Mouse (Mus musculus): ENCODE data around the gene Lrrc29. TPM values are rescaled to one million over a fixed set of nuclear protein-coding genes. Genes with fewer than 3 reads are reported as not detected.

Gene Lrrc29
- 11.0 and 14.1 TPM in 2 replicates for polyA plus RNA-seq (2012; rRNA removed)

DNA sequence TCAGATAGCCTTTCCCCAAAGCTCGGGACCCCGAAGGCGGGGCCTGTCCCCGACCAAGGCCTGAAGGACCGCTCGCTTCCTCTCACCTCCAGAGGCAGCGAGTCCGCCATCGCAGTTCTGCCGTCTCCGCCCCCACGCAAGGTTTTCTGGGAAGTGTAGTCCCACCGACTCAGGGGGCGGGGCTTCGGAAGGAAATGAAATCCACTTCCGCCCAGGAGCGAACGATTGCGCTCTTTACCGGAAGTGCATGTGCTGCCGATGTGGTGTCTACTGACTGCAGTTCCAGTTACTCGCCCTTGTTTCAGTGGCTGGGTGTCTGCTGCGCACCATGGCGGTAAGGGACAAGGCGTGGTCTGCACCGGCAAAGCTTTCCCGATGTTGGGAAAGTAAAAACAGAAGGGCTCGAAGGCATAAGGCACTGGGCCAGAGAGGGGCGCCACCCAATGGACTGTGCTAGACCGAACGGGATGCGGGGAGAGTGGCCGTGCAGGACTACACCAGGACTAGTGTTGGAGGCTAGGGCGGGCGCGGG lies at the start of gene Lrrc29, which contains the start of gene Tmem208:
Gene Lrrc29, minus strand, starts transcription at position 138 of the 532 bp plus-strand sequence.
Gene Tmem208, plus strand, starts transcription at position 214 of the 532 bp plus-strand sequence.
- Histone ChIP-seq H3K4me1 (ENCODE audit: control insufficient read depth, insufficient read depth, low read length) (peaks cover 15% of the 10 kb centered on the region), H3K27me3 (replicated peaks; ENCODE audit: control insufficient read depth, insufficient read depth, low read length) (no peaks in the 10 kb centered on the region), H3K36me3 (ENCODE audit: control insufficient read depth, insufficient read depth, low read length) (peaks cover 7% of the 10 kb centered on the region), H3K4me3 (ENCODE audit: insufficient read depth, low read depth, low read length) (peak within 1 kb of the TSS; percentile 94), H3K27ac (ENCODE audit: insufficient read depth, low read depth, low read length) (peak within 1 kb of the TSS; percentile 58)
- 1% methylated on average over 36 of the region's 36 CpGs for WGBS
- TF ChIP-seq POLR2A (IDR thresholded peaks at IDR 0.05; ENCODE audit: low read depth, low read length) (peak; percentile 77), CTCF (conservative IDR thresholded peaks at IDR 0.05; ENCODE audit: insufficient read depth, insufficient read length, low read depth, low read length) (peak; percentile 43)
- peak; percentile 98 for DNase-seq

DNA sequence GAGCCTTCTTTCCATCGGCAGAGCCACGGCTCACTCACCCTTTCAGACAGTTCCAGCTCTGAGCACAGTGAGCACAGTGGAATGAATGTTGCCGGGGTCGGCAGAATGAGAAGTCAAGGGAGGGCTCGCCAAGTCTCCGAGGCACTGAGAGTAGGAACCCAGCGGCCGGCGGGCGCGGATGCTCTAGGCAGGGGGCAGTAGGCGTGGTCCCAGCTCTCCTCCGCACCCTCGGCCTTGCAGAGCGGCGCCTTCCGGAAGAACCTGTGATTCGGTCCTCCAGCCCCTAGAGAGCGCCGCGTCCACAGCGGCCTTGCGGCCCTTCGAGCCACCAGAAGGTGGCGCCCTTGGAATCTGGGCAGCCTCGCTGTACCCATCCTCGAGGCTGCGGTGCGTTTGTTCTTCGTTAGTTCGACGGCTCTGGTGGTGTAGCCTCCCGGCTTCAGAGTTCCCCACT lies 48.5 kb upstream of the Lrrc29 start:
- no peak for DNase-seq
- no peak overlapping the region for H3K4me3 ChIP-seq (ENCODE audit: insufficient read depth, low read depth, low read length)
- no peaks in the 10 kb centered on the region for H3K36me3 ChIP-seq (ENCODE audit: control insufficient read depth, insufficient read depth, low read length)
- peak; percentile 30 for TF ChIP-seq CTCF (conservative IDR thresholded peaks at IDR 0.05; ENCODE audit: insufficient read depth, insufficient read length, low read depth, low read length)
- TF ChIP-seq POLR2A (IDR thresholded peaks at IDR 0.05; ENCODE audit: low read depth, low read length), result no peak
- no peak overlapping the region for H3K27ac ChIP-seq (ENCODE audit: insufficient read depth, low read depth, low read length)
- H3K4me1 ChIP-seq (ENCODE audit: control insufficient read depth, insufficient read depth, low read length), result no peaks in the 10 kb centered on the region
- WGBS, result 31% methylated on average over 33 of the region's 33 CpGs
- no peaks in the 10 kb centered on the region for H3K27me3 ChIP-seq (replicated peaks; ENCODE audit: control insufficient read depth, insufficient read depth, low read length)

DNA sequence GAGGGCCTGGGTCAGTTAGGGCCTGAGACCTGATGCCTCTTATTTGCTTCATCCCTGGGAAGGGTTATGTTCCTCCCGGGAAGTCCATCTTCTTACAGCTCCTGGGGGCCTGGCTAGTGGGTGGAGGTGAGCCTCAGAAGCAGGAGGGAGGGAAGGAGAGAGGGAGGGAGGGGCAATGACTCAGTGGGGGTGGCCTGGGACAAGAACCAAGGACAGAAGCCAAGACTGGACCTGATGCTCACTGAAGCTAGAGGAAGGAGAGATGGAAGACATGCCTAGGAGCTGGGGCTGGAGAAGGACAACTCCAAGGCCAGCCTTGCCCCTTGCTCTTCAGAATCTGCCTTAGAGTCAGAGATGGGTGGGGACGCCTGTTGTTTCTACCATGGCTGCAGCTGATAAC lies 47.0 kb upstream of the Lrrc29 start, which contains the start of gene Plekhg4:
Gene Plekhg4, plus strand, starts transcription at position 243 of the 400 bp plus-strand sequence.
- Histone ChIP-seq H3K4me3 (ENCODE audit: insufficient read depth, low read depth, low read length) (no peak within 1 kb of the TSS), H3K36me3 (ENCODE audit: control insufficient read depth, insufficient read depth, low read length) (no peaks in the 10 kb centered on the region), H3K27ac (ENCODE audit: insufficient read depth, low read depth, low read length) (no peak within 1 kb of the TSS), H3K4me1 (ENCODE audit: control insufficient read depth, insufficient read depth, low read length) (no peaks in the 10 kb centered on the region), H3K27me3 (replicated peaks; ENCODE audit: control insufficient read depth, insufficient read depth, low read length) (no peaks in the 10 kb centered on the region)
- TF ChIP-seq CTCF (conservative IDR thresholded peaks at IDR 0.05; ENCODE audit: insufficient read depth, insufficient read length, low read depth, low read length) (no peak), POLR2A (IDR thresholded peaks at IDR 0.05; ENCODE audit: low read depth, low read length) (no peak)
- 70% methylated on average over 2 of the region's 2 CpGs for WGBS
- DNase-seq, result no peak

- Histone ChIP-seq H3K27me3 (replicated peaks; ENCODE audit: control insufficient read depth, insufficient read depth, low read length) (no peaks in the 10 kb centered on the region), H3K4me3 (ENCODE audit: insufficient read depth, low read depth, low read length) (no peak overlapping the region), H3K27ac (ENCODE audit: insufficient read depth, low read depth, low read length) (no peak overlapping the region), H3K36me3 (ENCODE audit: control insufficient read depth, insufficient read depth, low read length) (no peaks in the 10 kb centered on the region), H3K4me1 (ENCODE audit: control insufficient read depth, insufficient read depth, low read length) (no peaks in the 10 kb centered on the region)
- no peak for DNase-seq
- WGBS, result 89% methylated on average over 9 of the region's 9 CpGs
- TF ChIP-seq CTCF (conservative IDR thresholded peaks at IDR 0.05; ENCODE audit: insufficient read depth, insufficient read length, low read depth, low read length), result no peak
- no peak for TF ChIP-seq POLR2A (IDR thresholded peaks at IDR 0.05; ENCODE audit: low read depth, low read length)
Measured at GRCm38 (mm10) chr8:105372473-105372872, 46.4 kb upstream of the Lrrc29 start.

GRCm38 (mm10) chr8:105367107-105367506 lies 41.0 kb upstream of the Lrrc29 start:
- TF ChIP-seq POLR2A (IDR thresholded peaks at IDR 0.05; ENCODE audit: low read depth, low read length) (no peak), CTCF (conservative IDR thresholded peaks at IDR 0.05; ENCODE audit: insufficient read depth, insufficient read length, low read depth, low read length) (peak; percentile 33; the same call in 1 of the 2 replicates)
- Histone ChIP-seq H3K27me3 (replicated peaks; ENCODE audit: control insufficient read depth, insufficient read depth, low read length) (no peaks in the 10 kb centered on the region), H3K4me3 (ENCODE audit: insufficient read depth, low read depth, low read length) (no peak overlapping the region), H3K36me3 (ENCODE audit: control insufficient read depth, insufficient read depth, low read length) (no peaks in the 10 kb centered on the region), H3K27ac (ENCODE audit: insufficient read depth, low read depth, low read length) (no peak overlapping the region), H3K4me1 (ENCODE audit: control insufficient read depth, insufficient read depth, low read length) (0 out of 2 replicates have a peak, but pooled peaks cover 4% of the 10 kb centered on the region)
- DNase-seq, result no peak
- 70% methylated on average over 2 of the region's 2 CpGs for WGBS

- H3K4me3 ChIP-seq (ENCODE audit: insufficient read depth, low read depth, low read length), result no peak overlapping the region
- DNase-seq, result peak; percentile 69
- H3K27ac ChIP-seq (ENCODE audit: insufficient read depth, low read depth, low read length), result peak overlapping the region; percentile 55; the same call in 1 of the 2 replicates
- H3K36me3 ChIP-seq (ENCODE audit: control insufficient read depth, insufficient read depth, low read length), result no peaks in the 10 kb centered on the region
- 0 out of 2 replicates have a peak, but pooled peaks cover 4% of the 10 kb centered on the region for H3K4me1 ChIP-seq (ENCODE audit: control insufficient read depth, insufficient read depth, low read length)
- TF ChIP-seq CTCF (conservative IDR thresholded peaks at IDR 0.05; ENCODE audit: insufficient read depth, insufficient read length, low read depth, low read length) (no peak), POLR2A (IDR thresholded peaks at IDR 0.05; ENCODE audit: low read depth, low read length) (no peak)
- no peaks in the 10 kb centered on the region for H3K27me3 ChIP-seq (replicated peaks; ENCODE audit: control insufficient read depth, insufficient read depth, low read length)
- WGBS, result 56% methylated on average over 12 of the region's 12 CpGs
Measured at GRCm38 (mm10) chr8:105361751-105362702, 35.9 kb upstream of the Lrrc29 start.
